ENCODE assay signal across 8 mouse cellular contexts in genomic region chr14:30951154-30951825, GRCm38 (mm10). TPM values are rescaled to one million over a fixed set of nuclear protein-coding genes. Genes with fewer than 3 reads are reported as not detected.
A peak's percentile ranks its signal among the peaks of the same experiment; 100 is the strongest.
DNase-seq lines count a peak whose midpoint lies in the region; ATAC-seq and TF ChIP-seq lines count a peak whose summit lies in the region.

Gene Nek4, plus strand, starts transcription at chr14:30951377.

- H3K9me3 ChIP-seq in hindbrain, postnatal 0 days (ENCODE audit: low read length), result no peaks in the 10 kb centered on the region

- peaks cover 3% of the 10 kb centered on the region; the same call in 1 of the 2 replicates for H3K4me1 ChIP-seq in hindbrain, postnatal 0 days (ENCODE audit: insufficient read depth, low read length)

- peak within 1 kb of the TSS; percentile 80 for H3K9ac ChIP-seq in hindbrain, postnatal 0 days (replicated peaks; ENCODE audit: low read length)

- no peaks in the 10 kb centered on the region for H3K27me3 ChIP-seq in hindbrain, postnatal 0 days (ENCODE audit: insufficient read depth, low read length)

- peak within 1 kb of the TSS; percentile 80 for H3K4me2 ChIP-seq in hindbrain, postnatal 0 days (ENCODE audit: low read depth, low read length)

- intact Hi-C loops in gastrocnemius, adult 2 months (cut with DNase I), result no loop called here
- intact Hi-C loops in left cerebral cortex, adult 2 months (cut with DNase I), result loop anchor here (2.0 kb wide), 1 partner anchor 50 kb away; the partner anchor contains the start of genes Glt8d1 and Spcs1

- H3K4me3 ChIP-seq in gastrocnemius, adult 2 months, result peak within 1 kb of the TSS; percentile 73
- H3K4me3 ChIP-seq in hindbrain, postnatal 0 days (ENCODE audit: low read length), result peak within 1 kb of the TSS; percentile 83
- peak within 1 kb of the TSS; percentile 86 for H3K4me3 ChIP-seq in left cerebral cortex, adult 2 months

- H3K27ac ChIP-seq in gastrocnemius, adult 2 months, result peak within 1 kb of the TSS; percentile 91
- peak within 1 kb of the TSS; percentile 79 for H3K27ac ChIP-seq in hindbrain, postnatal 0 days
- H3K27ac ChIP-seq in left cerebral cortex, adult 2 months, result peak within 1 kb of the TSS; percentile 84

- H3K36me3 ChIP-seq in hindbrain, postnatal 0 days (ENCODE audit: insufficient read depth, low read length), result no peaks in the 10 kb centered on the region

- under 1% methylated on average over 57 of the region's 57 CpGs for WGBS in hindbrain, postnatal 0 days

- peak; percentile 98 for DNase-seq in ZHBTc4 (ENCODE audit: low read depth, low spot score)
- DNase-seq in gastrocnemius, adult 2 months, result peak; percentile 98
- peak; percentile 99 for DNase-seq in hindbrain, postnatal 0 days (ENCODE audit: low spot score)
- DNase-seq in left cerebral cortex, adult 2 months (ENCODE audit: extremely low spot score in 1 of 2, low spot score in 2 of 2), result peak; percentile 94 to 96
- peak; percentile 96 to 98 for DNase-seq in right cerebral cortex, adult 2 months (ENCODE audit: low spot score in 2 of 2)
- peak; percentile 95 for DNase-seq in urinary bladder, postnatal 14 days (ENCODE audit: low spot score)

- TF ChIP-seq CTCF in gastrocnemius, adult 2 months (IDR thresholded peaks at IDR 0.05), result peak; percentile 32
- peak; percentile 58 for TF ChIP-seq CTCF in hindbrain, postnatal 0 days (IDR thresholded peaks at IDR 0.05; ENCODE audit: low read depth)
- peak; percentile 25 for TF ChIP-seq CTCF in left cerebral cortex, adult 2 months (IDR thresholded peaks at IDR 0.05)

- peak; percentile 98 for ATAC-seq in common myeloid progenitor, adult 5-6 weeks (replicated peaks; ENCODE audit: low read depth, poor library complexity, severe bottlenecking)
- ATAC-seq in hindbrain, postnatal 0 days, result peak; percentile 100
- peak; percentile 100 for ATAC-seq in megakaryocyte, adult 5-6 weeks (ENCODE audit: poor library complexity, severe bottlenecking)

RNA-seq across cellular contexts. Expression of gene Nek4, which starts in this region (rescaled TPM):
- total RNA-seq in common myeloid progenitor, adult 5-6 weeks (2017), result 14.2 and 18.1 TPM in 2 replicates
- 1 to 10 TPM; 4.4 to 5.1 TPM for total RNA-seq in gastrocnemius, adult 2 months (2021)
- 8.4 and 13.3 TPM in 2 replicates for total RNA-seq in hindbrain, postnatal 0 days (2014; rRNA removed)
- polyA plus RNA-seq in hindbrain, postnatal 0 days (2015; fragmentation: Nextera tagmentation; extraction: Ambion mirVana), result 11.8 and 12.8 TPM in 2 replicates
- total RNA-seq in left cerebral cortex, adult 2 months (2021), result 10 to 100 TPM; 18.8 to 19.2 TPM
- total RNA-seq in megakaryocyte, adult 5-6 weeks (2015), result 4.3 and 4.9 TPM in 2 replicates
- 5.2 and 7.6 TPM in 2 replicates for total RNA-seq in megakaryocyte, adult 5-6 weeks (2017)

Comparison
In these comparisons a context has a peak if more than half of its experiments do, and no peak if none do; other contexts are left out.
1. Peak in every context shown above with its lines: DNase-seq, ATAC-seq, H3K4me3 ChIP-seq and H3K27ac ChIP-seq.